Mouse (Mus musculus) liver, embryonic 14.5 days (tissue): ENCODE data around the gene Il18bp. TPM values are rescaled to one million over a fixed set of nuclear protein-coding genes. Genes with fewer than 3 reads are reported as not detected.
"Not testable (repeated sequence)": the region's sequence is repeated elsewhere in the genome, so short reads cannot be mapped to it uniquely, and the experiment has no call there.

Source experiments
- ATAC-seq: fragments of 200-750 bp; cut with Nextera tagmentation; 2 replicates; pipeline ENCODE4 v1.8.0; 2017; ENCODE audit warnings: moderate number of reproducible peaks, mild to moderate bottlenecking, moderate library complexity; ENCODE audit not compliant: insufficient read depth
- DNase-seq, 3 experiments: peaks; one replicate each; pipeline ENCODE4 v3.0.0-alpha.2; 2012 to 2013; ENCODE audit warnings: low read depth in 3 of 3, low spot score in 3 of 3
- H3K27ac ChIP-seq: fragments of 300-500 bp; sonication (generic); 2 replicates; pipeline ENCODE4 v1.5.1; 2014; ENCODE audit warnings: moderate library complexity, mild to moderate bottlenecking, control low read depth, inconsistent platforms
- H3K27me3 ChIP-seq: fragments of 300-500 bp; sonication (generic); 2 replicates; pipeline ENCODE4 v1.6.1; 2014; ENCODE audit warnings: mild to moderate bottlenecking, low read length, moderate library complexity; ENCODE audit not compliant: control insufficient read depth, insufficient read depth
- H3K36me3 ChIP-seq: fragments of 300-500 bp; sonication (generic); replicated peaks from 2 replicates; pipeline ENCODE4 v1.6.1; 2014; ENCODE audit warnings: low read depth; ENCODE audit not compliant: control insufficient read depth, insufficient read depth
- H3K4me1 ChIP-seq, 2 experiments: fragments of 200-500 bp in 1 of 2; fragments of 300-500 bp in 1 of 2; sonication (generic) in 1 of 2; replicated peaks; 2 replicates each; pipeline ENCODE4 v1.6.1; 2012 to 2014; ENCODE audit warnings: antibody characterized with exemption in 1 of 2, inconsistent platforms in 1 of 2, low read length in 1 of 2; ENCODE audit not compliant: control insufficient read depth in 2 of 2, insufficient read depth in 2 of 2
- H3K4me2 ChIP-seq: fragments of 300-500 bp; sonication (generic); 2 replicates; pipeline ENCODE4 v1.6.1; 2014; ENCODE audit warnings: low read depth, mild to moderate bottlenecking, control low read depth, moderate library complexity
- H3K4me3 ChIP-seq, 2 experiments: fragments of 200-500 bp in 1 of 2; fragments of 300-500 bp in 1 of 2; sonication (generic) in 1 of 2; 2 replicates each; pipeline ENCODE4 v1.5.1; 2012 to 2014; ENCODE audit warnings: low read depth in 2 of 2, low read length in 2 of 2, mild to moderate bottlenecking in 2 of 2, control low read depth in 1 of 2, inconsistent platforms in 1 of 2, moderate library complexity in 1 of 2; ENCODE audit not compliant: insufficient read depth in 1 of 2
- H3K9ac ChIP-seq: fragments of 300-500 bp; sonication (generic); replicated peaks from 2 replicates; pipeline ENCODE4 v1.6.1; 2014; ENCODE audit warnings: mild to moderate bottlenecking, control low read depth, moderate library complexity
- H3K9me3 ChIP-seq: fragments of 300-500 bp; sonication (generic); 2 replicates; pipeline ENCODE4 v1.6.1; 2016; ENCODE audit warnings: low read length, mixed read lengths; ENCODE audit not compliant: control insufficient read depth
- CTCF ChIP-seq: IDR thresholded peaks from 2 replicates; pipeline ENCODE4 v1.5.1; 2016; ENCODE audit warnings: antibody characterized with exemption, low read depth, control low read depth
- EP300 ChIP-seq: IDR thresholded peaks from 2 replicates; pipeline ENCODE4 v1.6.1; 2016; ENCODE audit warnings: antibody characterized with exemption, low read depth
- WGBS: fragments of 180-500 bp; shearing (Covaris S2); extraction: QIAGEN DNeasy Blood & Tissue Kit; methylation state at CpG from one replicate; pipeline ENCODE4 v1.1.7; 2014; ENCODE audit not compliant: insufficient replicate concordance; 5-methylcytosine and 5-hydroxymethylcytosine counted together
- polyA plus RNA-seq, 2 experiments: library from polyadenylated mRNA; depleted of rRNA in 1 of 2; stranded (reverse) in 1 of 2; unstranded in 1 of 2; fragments of >200 nt; fragmentation: Nextera tagmentation in 1 of 2; extraction: Ambion mirVana in 1 of 2; gene quantifications; 2 replicates each; pipeline versions ENCODE4 v1.2.1 to v1.2.3; 2012 to 2014

The Il18bp gene
- polyA plus RNA-seq, 2 experiments, result 12.7 to 15.0 TPM

DNA sequence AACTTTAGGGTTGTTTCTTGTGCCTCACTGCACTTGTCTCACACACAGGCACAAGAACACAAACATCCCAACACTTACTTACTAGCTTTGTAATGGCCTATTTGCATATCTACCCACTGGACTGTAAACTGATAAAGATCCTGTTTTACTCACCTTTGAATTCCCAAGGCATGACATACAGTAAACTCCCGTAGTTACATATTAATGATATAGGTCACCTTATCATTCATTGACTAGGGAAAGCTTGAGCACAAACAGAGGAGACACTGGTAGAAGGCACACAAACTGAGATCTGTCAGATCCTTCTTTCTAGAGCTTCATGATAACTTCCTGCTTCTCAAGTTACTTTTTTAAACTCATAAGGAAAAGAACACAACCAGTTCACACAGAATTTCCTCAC is 43.7 kb upstream of the Il18bp start:
- peak overlapping the region; percentile 33 for H3K4me2 ChIP-seq

DNA sequence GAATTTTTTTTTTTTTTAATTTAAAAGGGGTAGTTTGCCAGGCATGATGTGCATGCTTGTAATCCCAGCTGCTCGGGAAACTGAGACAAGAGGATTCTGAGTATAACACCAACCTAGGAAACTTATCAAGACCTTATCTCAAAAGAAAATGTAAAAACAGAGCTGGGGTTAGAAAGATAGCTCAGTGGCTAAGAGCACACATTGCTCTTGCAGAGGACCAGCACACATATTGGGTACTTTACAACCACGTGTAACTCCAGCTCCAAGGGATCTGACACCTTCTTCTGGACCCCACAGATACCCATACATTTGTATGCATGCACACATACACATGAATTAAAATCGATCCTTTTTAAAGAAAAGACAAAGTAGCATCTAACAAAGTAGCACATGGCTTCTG is 42.9 kb upstream of the Il18bp start:
- H3K9ac ChIP-seq, result no peak overlapping the region
- WGBS, result 29% methylated on average over 3 of the region's 3 CpGs
- H3K4me2 ChIP-seq, result no peak overlapping the region
- H3K9me3 ChIP-seq, result no peaks in the 10 kb centered on the region
- no peak overlapping the region for H3K4me3 ChIP-seq
- H3K36me3 ChIP-seq, result peaks cover 3% of the 10 kb centered on the region
- DNase-seq (no peak), ATAC-seq (no peak)
- H3K27me3 ChIP-seq, result no peaks in the 10 kb centered on the region
- no peak overlapping the region for H3K27ac ChIP-seq
- H3K4me1 ChIP-seq, result peaks cover 18 to 22% of the 10 kb centered on the region in 2 experiments
- TF ChIP-seq EP300 (no peak), CTCF (no peak)

More for the DNA sequence above, 43.7 kb upstream of the Il18bp start:
- DNase-seq (no peak), ATAC-seq (no peak)
- Histone ChIP-seq H3K9me3 (no peaks in the 10 kb centered on the region), H3K27ac (no peak overlapping the region), H3K9ac (no peak overlapping the region; the same call in 1 of the 2 replicates), H3K27me3 (no peaks in the 10 kb centered on the region), H3K4me3 (no peak overlapping the region), H3K36me3 (no peaks in the 10 kb centered on the region; the same call in none of the 2 replicates), H3K4me1 (peaks cover 20 to 25% of the 10 kb centered on the region in 2 experiments)
- TF ChIP-seq EP300 (no peak), CTCF (no peak)
- WGBS, result 52% methylated on average over 1 of the region's 1 CpGs

DNA sequence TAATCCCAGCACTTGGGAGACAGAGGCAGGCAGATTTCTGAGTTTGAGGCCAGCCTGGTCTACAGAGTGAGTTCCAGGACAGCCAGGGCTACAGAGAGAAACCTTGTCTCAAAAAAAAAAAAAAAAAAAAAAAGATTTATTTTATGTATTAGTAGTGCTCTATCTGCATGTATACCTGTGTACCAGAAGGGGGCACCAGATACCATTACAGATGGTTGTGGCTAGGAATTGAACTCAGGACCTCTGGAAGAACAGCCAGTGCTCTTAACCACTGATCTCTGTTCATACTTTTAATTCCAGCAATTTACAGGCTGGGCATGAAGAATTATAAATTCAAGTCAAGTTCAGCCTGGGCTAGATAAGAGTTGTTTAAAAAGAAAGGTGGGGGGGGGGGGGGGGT is 30.0 kb upstream of the Il18bp start:
- not testable (repeated sequence) for DNase-seq, H3K4me1 ChIP-seq, H3K4me2 ChIP-seq, H3K27ac ChIP-seq, ATAC-seq, H3K27me3 ChIP-seq, H3K9ac ChIP-seq, H3K9me3 ChIP-seq, H3K36me3 ChIP-seq, H3K4me3 ChIP-seq
- peak; percentile 62 for TF ChIP-seq CTCF

DNA sequence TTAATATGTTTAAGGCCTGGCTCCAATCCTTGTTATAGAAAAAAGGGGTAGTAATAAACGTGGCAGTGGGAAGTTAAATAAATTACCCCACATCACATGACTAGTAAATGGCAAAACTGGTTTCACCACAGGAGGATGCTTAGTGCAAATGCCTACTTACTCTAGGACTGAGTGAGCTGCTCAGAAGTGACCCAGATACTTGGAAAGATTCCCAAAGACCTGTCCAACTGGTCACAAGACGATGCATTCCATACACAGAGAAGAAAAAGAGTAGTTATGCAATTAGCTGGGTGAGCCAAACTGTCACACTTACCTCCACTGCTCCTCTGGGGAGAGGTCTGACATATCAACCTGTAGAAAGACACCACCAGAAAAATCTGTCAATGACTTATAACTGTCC is 23.8 kb upstream of the Il18bp start:
- TF ChIP-seq CTCF (no peak), EP300 (no peak)
- no peak overlapping the region for H3K9ac ChIP-seq
- H3K27me3 ChIP-seq, result no peaks in the 10 kb centered on the region
- no peak overlapping the region for H3K27ac ChIP-seq
- H3K9me3 ChIP-seq, result no peaks in the 10 kb centered on the region
- DNase-seq (no peak), ATAC-seq (no peak)
- no peak overlapping the region for H3K4me3 ChIP-seq
- H3K36me3 ChIP-seq, result peaks cover 11% of the 10 kb centered on the region
- WGBS, result 58% methylated on average over 2 of the region's 2 CpGs
- no peaks in the 10 kb centered on the region for H3K4me1 ChIP-seq
- H3K4me2 ChIP-seq, result no peak overlapping the region

DNA sequence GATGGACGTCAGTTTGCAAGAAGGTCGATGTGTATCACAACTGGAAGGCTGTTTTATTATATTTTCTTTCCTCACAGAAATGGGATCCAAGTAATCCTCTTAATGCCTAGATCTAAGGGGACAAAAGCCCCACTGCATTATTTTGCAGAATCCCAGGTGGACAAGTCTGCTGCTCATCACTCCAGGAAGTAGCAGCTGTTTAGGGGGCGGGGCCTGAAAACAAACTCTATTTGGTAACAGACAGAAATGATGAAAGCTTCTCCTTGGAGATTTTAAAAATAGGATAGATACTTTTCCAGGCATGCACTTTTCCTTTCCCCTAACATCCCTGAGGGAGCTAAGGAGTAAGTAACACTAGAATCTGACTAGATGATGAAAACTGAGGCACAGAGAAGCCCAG is 18.8 kb upstream of the Il18bp start:
- no peaks in the 10 kb centered on the region for H3K4me1 ChIP-seq
- no peak for TF ChIP-seq CTCF
- TF ChIP-seq EP300, result no peak
- no peaks in the 10 kb centered on the region for H3K9me3 ChIP-seq
- no peaks in the 10 kb centered on the region for H3K27me3 ChIP-seq
- no peak overlapping the region for H3K4me3 ChIP-seq
- WGBS, result 86% methylated on average over 3 of the region's 3 CpGs
- ATAC-seq (no peak), DNase-seq (no peak)
- H3K9ac ChIP-seq, result no peak overlapping the region
- no peak overlapping the region for H3K27ac ChIP-seq
- no peak overlapping the region for H3K4me2 ChIP-seq
- peaks cover 17% of the 10 kb centered on the region for H3K36me3 ChIP-seq

DNA sequence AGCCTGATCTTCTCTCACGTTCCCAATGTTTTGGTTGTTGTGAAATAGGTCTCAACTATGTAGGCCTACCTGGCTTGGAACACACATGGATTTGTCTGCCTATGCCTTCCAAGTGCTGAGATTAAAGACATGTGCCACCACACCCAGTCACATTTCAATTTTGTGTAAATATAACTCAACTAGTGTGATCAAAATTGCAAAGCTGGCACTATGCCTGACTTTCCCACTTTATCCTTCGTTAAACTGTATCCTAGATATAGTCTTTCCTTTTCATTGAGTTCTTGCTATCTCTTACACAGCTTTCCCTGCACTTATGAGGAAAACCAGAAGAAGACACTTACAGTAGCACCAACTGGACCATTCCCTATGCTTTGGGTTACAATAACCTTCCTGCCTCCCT is 17.0 kb upstream of the Il18bp start:
- ATAC-seq, result no peak
- H3K4me1 ChIP-seq, result no peaks in the 10 kb centered on the region
- no peak for DNase-seq
- H3K27me3 ChIP-seq, result no peaks in the 10 kb centered on the region
- H3K4me3 ChIP-seq, result no peak overlapping the region
- no peak overlapping the region for H3K27ac ChIP-seq
- WGBS, result 83% methylated on average over 2 of the region's 2 CpGs
- no peak for TF ChIP-seq CTCF
- H3K36me3 ChIP-seq, result peaks cover 17% of the 10 kb centered on the region
- no peak overlapping the region for H3K4me2 ChIP-seq
- no peak overlapping the region for H3K9ac ChIP-seq
- no peaks in the 10 kb centered on the region for H3K9me3 ChIP-seq
